Mouse (Mus musculus) liver, embryonic 16.5 days (tissue): Measurements from ENCODE around the gene Stambpl1. TPM values are rescaled to one million over a fixed set of nuclear protein-coding genes. Genes with fewer than 3 reads are reported as not detected.

Experiments used
- ATAC-seq: fragments of 200-750 bp; cut with Nextera tagmentation; 2 replicates; pipeline ENCODE4 v1.8.0; 2017; ENCODE audit warnings: low read depth, mild to moderate bottlenecking, moderate number of reproducible peaks, moderate library complexity
- H3K27ac ChIP-seq: fragments of 300-500 bp; sonication (generic); 2 replicates; pipeline ENCODE4 v1.5.1; 2014; ENCODE audit warnings: mild to moderate bottlenecking, low read length
- H3K27me3 ChIP-seq: fragments of 300-500 bp; sonication (generic); 2 replicates; pipeline ENCODE4 v1.6.1; 2014; ENCODE audit warnings: low read depth, low read length, mixed read lengths; ENCODE audit not compliant: control insufficient read depth, insufficient read depth
- H3K36me3 ChIP-seq: fragments of 300-500 bp; sonication (generic); 2 replicates; pipeline ENCODE4 v1.6.1; 2014; ENCODE audit warnings: mild to moderate bottlenecking; ENCODE audit not compliant: control insufficient read depth, insufficient read depth
- H3K4me1 ChIP-seq: fragments of 300-500 bp; sonication (generic); 2 replicates; pipeline ENCODE4 v1.6.1; 2014; ENCODE audit warnings: low read depth, low read length, mixed read lengths; ENCODE audit not compliant: control insufficient read depth
- H3K4me2 ChIP-seq: fragments of 300-500 bp; sonication (generic); 2 replicates; pipeline ENCODE4 v1.6.1; 2014; ENCODE audit warnings: low read depth, low read length, mixed read lengths
- H3K4me3 ChIP-seq: fragments of 300-500 bp; sonication (generic); 2 replicates; pipeline ENCODE4 v1.5.1; 2014; ENCODE audit warnings: low read depth, mild to moderate bottlenecking, low read length
- H3K9ac ChIP-seq: fragments of 300-500 bp; sonication (generic); 2 replicates; pipeline ENCODE4 v1.6.1; 2014; ENCODE audit warnings: low read depth, low read length
- H3K9me3 ChIP-seq: fragments of 300-500 bp; sonication (generic); replicated peaks from 2 replicates; pipeline ENCODE4 v1.6.1; 2016; ENCODE audit warnings: low read length; ENCODE audit not compliant: control insufficient read depth
- WGBS: fragments of 180-500 bp; shearing (Covaris S2); extraction: QIAGEN DNeasy Blood & Tissue Kit; methylation state at CpG from one replicate; pipeline ENCODE4 v1.1.7; 2014; ENCODE audit not compliant: insufficient replicate concordance; 5-methylcytosine and 5-hydroxymethylcytosine counted together
- polyA plus RNA-seq: library from polyadenylated mRNA; unstranded; fragments of >200 nt; fragmentation: Nextera tagmentation; extraction: Ambion mirVana; gene quantifications from 2 replicates; pipeline ENCODE4 v1.2.1, GENCODE M21; 2015

Gene Stambpl1
- polyA plus RNA-seq: 6.2 TPM in 2 replicates

GRCm38 (mm10) chr19:34192008-34192963, at the start of gene Stambpl1:
Stambpl1 (plus strand) TSS chr19:34192229.
- Histone ChIP-seq H3K9ac (peak within 1 kb of the TSS; percentile 51), H3K4me1 (peaks cover 4% of the 10 kb centered on the region), H3K36me3 (no peaks in the 10 kb centered on the region), H3K9me3 (no peaks in the 10 kb centered on the region), H3K27ac (peak within 1 kb of the TSS; percentile 70), H3K4me3 (peak within 1 kb of the TSS; percentile 69), H3K27me3 (no peaks in the 10 kb centered on the region), H3K4me2 (peak within 1 kb of the TSS; percentile 81)
- under 1% methylated on average over 62 of the region's 62 CpGs for WGBS
- peak; percentile 80 for ATAC-seq

- H3K36me3 ChIP-seq: no peaks in the 10 kb centered on the region
- H3K9me3 ChIP-seq: no peaks in the 10 kb centered on the region
- ATAC-seq: no peak
- 33% methylated on average over 4 of the region's 4 CpGs for WGBS
- no peak overlapping the region for H3K27ac ChIP-seq
- no peaks in the 10 kb centered on the region for H3K4me1 ChIP-seq
- H3K4me2 ChIP-seq: no peak overlapping the region
- H3K4me3 ChIP-seq: no peak overlapping the region
- H3K9ac ChIP-seq: no peak overlapping the region
- H3K27me3 ChIP-seq: no peaks in the 10 kb centered on the region
Measured at GRCm38 (mm10) chr19:34148421-34148820, 43.6 kb upstream of the Stambpl1 start.

GRCm38 (mm10) chr19:34151909-34152308, 40.1 kb upstream of the Stambpl1 start:
- Histone ChIP-seq H3K4me1 (no peaks in the 10 kb centered on the region), H3K4me3 (no peak overlapping the region), H3K9ac (no peak overlapping the region), H3K36me3 (no peaks in the 10 kb centered on the region), H3K9me3 (no peaks in the 10 kb centered on the region), H3K27me3 (no peaks in the 10 kb centered on the region), H3K4me2 (no peak overlapping the region), H3K27ac (no peak overlapping the region)
- WGBS: 45% methylated on average over 1 of the region's 1 CpGs
- no peak for ATAC-seq

- no peak for ATAC-seq
- H3K4me2 ChIP-seq: no peak overlapping the region
- H3K27ac ChIP-seq: no peak overlapping the region
- no peaks in the 10 kb centered on the region for H3K4me1 ChIP-seq
- no peaks in the 10 kb centered on the region for H3K27me3 ChIP-seq
- H3K9me3 ChIP-seq: no peaks in the 10 kb centered on the region
- no peak overlapping the region for H3K9ac ChIP-seq
- no peaks in the 10 kb centered on the region for H3K36me3 ChIP-seq
- 48% methylated on average over 6 of the region's 6 CpGs for WGBS
- H3K4me3 ChIP-seq: no peak overlapping the region
Measured at GRCm38 (mm10) chr19:34153263-34154144, 38.5 kb upstream of the Stambpl1 start.

GRCm38 (mm10) chr19:34162693-34163092, 29.3 kb upstream of the Stambpl1 start:
- H3K9me3 ChIP-seq: no peaks in the 10 kb centered on the region
- no peaks in the 10 kb centered on the region for H3K27me3 ChIP-seq
- WGBS: 52% methylated on average over 5 of the region's 5 CpGs
- H3K27ac ChIP-seq: no peak overlapping the region
- H3K4me1 ChIP-seq: no peaks in the 10 kb centered on the region
- H3K4me3 ChIP-seq: no peak overlapping the region
- no peak overlapping the region for H3K9ac ChIP-seq
- no peaks in the 10 kb centered on the region for H3K36me3 ChIP-seq
- no peak for ATAC-seq
- H3K4me2 ChIP-seq: no peak overlapping the region

GRCm38 (mm10) chr19:34165891-34166290, 26.1 kb upstream of the Stambpl1 start, which contains the start of gene Ankrd22:
Ankrd22 (minus strand) TSS chr19:34166053.
- H3K4me1 ChIP-seq: no peaks in the 10 kb centered on the region
- no peaks in the 10 kb centered on the region for H3K36me3 ChIP-seq
- H3K27ac ChIP-seq: no peak within 1 kb of the TSS
- WGBS: 34% methylated on average over 5 of the region's 5 CpGs
- H3K9ac ChIP-seq: no peak within 1 kb of the TSS
- no peak for ATAC-seq
- H3K27me3 ChIP-seq: no peaks in the 10 kb centered on the region
- H3K4me2 ChIP-seq: no peak within 1 kb of the TSS
- no peaks in the 10 kb centered on the region for H3K9me3 ChIP-seq
- H3K4me3 ChIP-seq: no peak within 1 kb of the TSS

GRCm38 (mm10) chr19:34166386-34166785, 25.6 kb upstream of the Stambpl1 start:
- no peak overlapping the region for H3K27ac ChIP-seq
- no peaks in the 10 kb centered on the region for H3K27me3 ChIP-seq
- H3K4me2 ChIP-seq: no peak overlapping the region
- no peak for ATAC-seq
- no peak overlapping the region for H3K9ac ChIP-seq
- H3K36me3 ChIP-seq: no peaks in the 10 kb centered on the region
- 75% methylated on average over 4 of the region's 4 CpGs for WGBS
- no peaks in the 10 kb centered on the region for H3K9me3 ChIP-seq
- H3K4me3 ChIP-seq: no peak overlapping the region
- H3K4me1 ChIP-seq: no peaks in the 10 kb centered on the region

- ATAC-seq: no peak
- Histone ChIP-seq H3K36me3 (no peaks in the 10 kb centered on the region), H3K4me1 (no peaks in the 10 kb centered on the region), H3K4me2 (no peak overlapping the region), H3K9me3 (no peaks in the 10 kb centered on the region), H3K4me3 (no peak overlapping the region), H3K9ac (no peak overlapping the region), H3K27ac (no peak overlapping the region), H3K27me3 (no peaks in the 10 kb centered on the region)
- 16% methylated on average over 7 of the region's 7 CpGs for WGBS
Measured at GRCm38 (mm10) chr19:34167896-34168661, 23.9 kb upstream of the Stambpl1 start.
